Mouse (Mus musculus): ENCODE results near the gene Lrrfip1.
A peak's percentile ranks its signal among the peaks of the same experiment; 100 is the strongest.

Gene Lrrfip1

DNA sequence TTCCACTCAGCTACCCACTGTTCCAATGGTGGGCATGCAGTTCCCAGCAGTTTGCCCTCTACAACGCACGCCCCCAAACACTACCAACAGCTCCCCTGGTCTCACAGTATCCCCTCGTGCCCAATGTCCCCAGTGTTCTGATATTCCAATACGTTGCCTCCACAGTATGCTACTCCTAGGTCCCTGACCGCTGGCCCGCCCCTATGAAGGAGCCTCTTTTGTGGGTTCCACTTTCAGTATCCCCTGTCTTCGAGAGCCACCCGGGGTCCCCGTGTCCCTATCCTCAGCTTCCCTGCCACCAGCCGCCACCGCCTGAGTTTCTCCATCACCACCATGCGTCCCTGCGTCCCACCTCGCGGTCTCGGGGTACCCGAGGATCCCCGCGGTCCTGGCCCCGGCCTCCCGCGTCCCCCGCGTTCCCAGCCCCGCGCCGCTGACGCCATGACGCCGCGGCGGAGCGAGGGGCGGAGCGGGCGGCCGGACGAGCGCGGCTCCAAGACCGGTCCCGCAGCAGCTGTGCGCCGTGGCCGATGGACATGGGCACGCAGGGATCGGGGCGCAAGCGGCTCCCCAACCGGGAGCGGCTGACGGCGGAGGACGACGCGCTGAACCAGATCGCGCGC lies at the start of gene Lrrfip1:
Gene Lrrfip1, plus strand, starts transcription at position 470 of the 623 bp plus-strand sequence.
- no peak for DNase-seq (ENCODE audit: low read depth)

DNA sequence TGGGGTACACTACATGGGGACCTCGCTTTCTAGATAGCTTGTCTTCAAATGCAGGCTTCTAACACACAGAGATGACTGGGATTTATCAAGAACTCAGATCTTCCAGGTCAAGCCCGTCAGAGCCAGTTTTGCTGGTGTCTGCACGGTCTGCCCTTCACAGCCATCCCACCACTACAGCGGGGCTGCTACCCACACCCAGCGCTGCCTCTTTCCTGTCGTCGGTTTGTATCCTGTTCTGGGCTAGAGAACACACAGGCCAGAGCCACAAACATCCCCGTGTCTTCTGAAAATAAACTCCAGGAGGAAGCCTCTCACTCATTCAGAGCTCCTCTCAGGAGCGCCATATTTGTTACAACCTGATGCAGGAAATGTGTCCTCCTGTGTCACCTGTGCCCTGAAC lies 49.2 kb upstream of the Lrrfip1 start:
- DNase-seq (ENCODE audit: low read depth), result no peak

DNA sequence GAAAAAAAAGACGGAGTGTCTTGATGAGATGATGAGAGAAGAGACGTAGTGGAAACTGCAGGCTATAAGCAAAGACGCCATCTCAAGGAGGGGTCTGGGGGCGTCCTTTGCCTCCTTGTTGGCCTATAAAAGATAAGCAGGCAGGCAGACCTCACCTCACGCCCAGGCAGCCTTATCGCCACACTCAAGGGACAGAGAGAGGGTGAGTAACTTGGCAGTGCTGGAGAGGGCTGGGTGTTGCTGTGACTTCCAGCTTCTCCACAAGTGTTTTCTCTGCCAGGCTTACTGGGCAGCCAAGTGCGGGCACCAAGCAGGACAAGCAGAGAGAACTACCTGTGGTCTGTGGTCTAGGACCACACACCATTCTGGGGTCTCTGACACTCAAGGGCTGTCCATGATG lies 46.9 kb upstream of the Lrrfip1 start:
- DNase-seq (ENCODE audit: low read depth), result no peak

DNA sequence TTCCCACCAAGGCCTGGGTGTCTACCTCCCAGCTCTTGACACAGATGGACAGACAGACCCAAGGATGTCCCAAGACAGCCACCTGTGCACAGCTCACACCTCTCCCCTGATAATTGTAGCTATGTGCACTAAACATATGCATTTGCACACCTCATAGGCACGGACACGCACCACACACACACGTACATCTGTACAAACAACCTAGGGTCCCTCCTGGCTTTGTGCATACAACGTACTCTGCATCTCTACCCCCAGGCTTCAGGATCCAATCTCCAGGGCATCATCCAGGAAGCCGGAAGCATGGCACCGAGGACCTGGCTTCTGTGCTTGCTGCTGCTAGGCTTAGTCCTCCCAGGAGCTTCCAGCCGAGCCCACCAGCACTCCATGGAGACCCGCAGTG lies 45.7 kb upstream of the Lrrfip1 start, which contains the start of gene Prlh:
Gene Prlh, plus strand, starts transcription at position 301 of the 400 bp plus-strand sequence.
- DNase-seq (ENCODE audit: low read depth), result no peak

DNA sequence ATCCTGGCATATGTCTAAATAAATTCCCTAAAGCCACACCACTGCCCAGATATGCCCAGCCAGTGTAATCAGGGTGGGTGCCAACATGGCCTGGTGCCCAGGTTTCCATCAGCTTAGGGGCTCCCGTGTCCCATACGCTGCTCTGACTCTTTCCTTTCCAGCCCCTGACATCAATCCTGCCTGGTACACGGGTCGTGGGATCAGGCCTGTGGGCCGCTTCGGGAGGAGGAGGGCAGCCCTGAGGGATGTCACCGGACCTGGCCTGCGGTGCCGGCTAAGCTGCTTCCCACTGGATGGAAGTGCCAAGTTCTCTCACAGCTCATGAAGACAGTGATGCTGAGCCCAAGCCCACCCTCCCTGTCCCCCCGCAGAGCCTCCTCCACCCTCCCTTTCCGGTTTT lies 44.8 kb upstream of the Lrrfip1 start:
- no peak for DNase-seq (ENCODE audit: low read depth)

DNA sequence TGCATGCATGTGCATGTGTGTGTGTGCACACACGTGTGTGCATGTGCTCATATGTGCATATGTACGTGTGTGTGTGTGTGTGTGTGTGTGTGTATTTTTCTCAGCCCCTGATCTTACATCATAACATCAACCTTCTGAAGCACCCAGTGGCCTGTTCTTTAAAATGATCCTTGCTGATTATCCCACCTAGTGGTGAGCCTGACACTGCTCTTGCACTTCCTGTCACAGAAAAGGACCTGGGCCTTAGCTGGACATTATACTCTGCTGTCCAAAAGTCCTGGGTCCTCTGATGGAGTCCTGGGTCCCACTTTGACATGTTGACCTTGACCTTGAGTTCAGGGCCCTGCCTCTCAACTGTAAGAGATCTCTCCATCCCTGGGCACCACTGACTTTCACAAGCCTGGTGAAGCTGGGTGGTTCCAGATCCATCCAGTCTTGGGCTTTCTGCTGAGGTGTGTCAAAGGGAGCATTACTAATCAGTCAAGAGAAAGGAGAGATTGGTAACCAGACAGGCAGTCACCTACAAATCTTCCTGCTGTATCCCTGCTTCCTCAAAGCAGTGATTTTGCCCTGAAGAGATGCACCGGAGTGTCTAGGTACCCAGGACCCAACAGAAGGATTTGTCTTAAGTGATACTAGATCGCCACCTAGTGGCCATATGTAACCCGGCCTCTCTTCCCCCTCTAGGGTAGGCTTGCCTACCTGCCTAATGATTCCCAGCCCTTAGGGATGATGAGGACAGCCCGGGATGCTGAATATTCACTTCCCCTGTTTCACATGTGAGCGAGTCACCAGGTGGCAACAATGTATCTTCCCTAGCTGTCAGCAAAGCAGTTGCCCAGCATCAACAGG lies 42.1 kb upstream of the Lrrfip1 start:
- peak; percentile 27 for DNase-seq (ENCODE audit: low read depth)

DNA sequence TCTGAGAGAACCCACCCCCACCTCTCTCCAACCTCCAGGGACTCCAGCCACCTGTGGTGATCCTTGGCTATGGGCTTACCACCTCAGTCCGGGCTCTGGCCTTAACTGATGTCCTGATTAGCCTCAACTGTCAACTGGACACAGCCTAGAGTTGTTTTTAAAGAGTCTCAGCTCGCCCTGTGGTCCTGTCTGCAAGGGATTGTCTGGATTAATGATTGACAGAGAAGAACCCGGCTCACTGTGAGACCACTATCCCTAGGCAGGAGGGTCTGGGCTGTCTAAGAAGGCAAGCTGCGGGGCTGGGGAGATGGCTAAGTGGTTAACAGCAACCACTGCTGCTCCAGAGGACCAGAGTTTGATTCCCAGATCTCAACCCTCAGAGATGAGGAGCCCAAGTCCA lies 36.0 kb upstream of the Lrrfip1 start:
- no peak for DNase-seq (ENCODE audit: low read depth)

DNA sequence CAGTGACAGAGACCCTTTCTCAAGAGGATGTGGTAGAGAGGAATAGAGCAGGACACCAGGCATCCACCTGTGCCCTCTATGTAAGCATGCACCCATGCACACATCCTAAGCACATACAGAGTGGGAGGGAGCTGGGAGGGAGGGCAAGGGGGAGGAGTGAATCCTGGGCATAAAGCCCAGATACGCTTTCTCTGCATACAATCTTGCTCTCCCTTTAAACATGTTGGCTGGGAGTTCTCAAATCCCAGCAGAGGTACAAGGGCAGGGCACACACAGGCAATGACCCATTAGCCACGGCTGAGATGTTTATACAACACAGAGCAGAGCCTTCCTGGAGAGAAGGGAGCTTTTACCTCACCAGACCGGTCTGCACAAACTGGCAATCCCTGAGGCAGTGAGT lies 35.5 kb upstream of the Lrrfip1 start:
- DNase-seq (ENCODE audit: low read depth), result no peak

DNA sequence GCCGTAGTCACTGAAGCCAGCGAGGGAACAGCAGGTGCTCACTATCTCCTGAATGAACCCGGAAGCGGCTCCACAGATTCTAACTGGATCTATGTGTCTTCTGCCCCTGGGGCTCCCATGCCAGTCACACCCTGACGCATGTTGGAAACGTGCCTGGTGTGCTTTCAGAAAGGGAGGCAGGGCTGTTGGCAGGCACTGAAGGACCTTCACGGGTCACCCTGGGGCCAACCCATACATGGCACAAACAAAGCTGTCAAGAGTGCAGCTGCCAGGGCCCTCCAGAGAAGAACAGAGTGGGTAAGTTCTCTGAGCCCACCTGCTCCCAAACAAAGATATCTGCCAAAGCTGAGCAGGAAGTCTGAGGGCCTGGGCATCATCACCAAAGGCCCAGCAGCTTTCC lies 31.0 kb upstream of the Lrrfip1 start:
- DNase-seq (ENCODE audit: low read depth), result no peak

DNA sequence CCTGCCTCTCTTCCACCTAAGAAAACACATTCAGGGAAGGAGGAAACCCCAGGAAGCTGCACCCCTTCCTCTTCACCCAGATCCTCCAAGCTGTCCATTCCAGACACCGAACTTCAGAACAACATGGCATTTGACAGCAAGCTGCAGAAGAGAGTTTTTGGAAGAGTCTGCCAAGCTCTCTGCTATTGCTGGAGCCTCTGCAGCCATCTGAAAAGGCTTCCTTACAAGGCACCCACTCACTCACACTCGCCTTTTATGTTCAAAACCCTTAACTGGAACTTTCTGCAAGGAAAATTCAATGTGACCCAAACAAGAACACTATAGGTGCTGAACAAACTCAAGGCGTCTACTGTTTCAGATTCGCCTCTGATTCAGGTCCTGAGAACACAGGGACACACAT lies 29.9 kb upstream of the Lrrfip1 start:
- no peak for DNase-seq (ENCODE audit: low read depth)

DNA sequence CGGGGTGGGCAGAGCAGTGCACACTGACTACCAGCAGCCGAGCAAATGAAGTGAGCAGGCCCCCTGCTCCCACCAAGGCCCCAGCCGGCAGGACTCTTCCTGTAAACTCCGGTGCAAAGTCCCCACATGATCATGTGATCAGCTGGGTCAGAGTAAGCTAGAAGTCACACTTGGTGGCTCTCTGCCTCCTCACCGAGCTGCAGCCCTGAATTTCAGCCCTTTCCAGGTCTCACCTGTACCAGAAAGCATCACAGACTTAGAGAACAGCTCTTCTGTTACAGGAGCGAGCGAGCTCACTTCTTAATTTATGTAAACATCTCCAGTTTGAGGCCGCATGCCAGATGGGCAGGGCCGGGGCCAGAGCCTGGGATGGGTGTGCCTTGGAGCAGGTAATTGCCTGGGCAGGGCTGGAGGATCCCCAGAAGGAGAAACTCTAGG lies 29.2 kb upstream of the Lrrfip1 start, which contains the start of gene Rab17:
Gene Rab17, minus strand, starts transcription at position 315 of the 438 bp plus-strand sequence.
- no peak for DNase-seq (ENCODE audit: low read depth)

DNA sequence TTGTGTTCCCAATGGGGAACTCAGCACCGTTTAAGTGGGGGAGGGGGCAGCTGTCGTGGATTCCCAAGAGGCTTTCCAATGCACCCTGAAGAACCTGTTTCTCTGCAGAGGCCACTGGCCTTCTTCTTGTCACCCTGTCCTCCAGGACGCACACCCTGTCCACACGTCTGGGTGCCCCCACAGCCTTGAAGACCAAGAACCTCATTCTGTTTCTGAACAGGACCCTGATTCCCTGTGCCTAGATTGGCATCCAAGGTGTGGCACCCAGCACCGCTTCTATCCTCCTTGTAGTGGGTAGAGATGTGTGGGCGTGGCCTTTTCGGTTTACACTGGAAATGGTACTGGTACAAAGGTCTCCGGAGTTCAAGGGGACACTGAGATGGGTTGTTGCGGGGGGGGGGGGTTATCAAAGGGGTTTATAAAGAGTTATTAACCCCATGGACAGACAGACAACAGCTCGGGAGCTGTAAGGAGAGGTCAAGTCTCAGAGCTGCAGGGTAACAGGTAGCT lies 28.6 kb upstream of the Lrrfip1 start:
- no peak for DNase-seq (ENCODE audit: low read depth)

DNA sequence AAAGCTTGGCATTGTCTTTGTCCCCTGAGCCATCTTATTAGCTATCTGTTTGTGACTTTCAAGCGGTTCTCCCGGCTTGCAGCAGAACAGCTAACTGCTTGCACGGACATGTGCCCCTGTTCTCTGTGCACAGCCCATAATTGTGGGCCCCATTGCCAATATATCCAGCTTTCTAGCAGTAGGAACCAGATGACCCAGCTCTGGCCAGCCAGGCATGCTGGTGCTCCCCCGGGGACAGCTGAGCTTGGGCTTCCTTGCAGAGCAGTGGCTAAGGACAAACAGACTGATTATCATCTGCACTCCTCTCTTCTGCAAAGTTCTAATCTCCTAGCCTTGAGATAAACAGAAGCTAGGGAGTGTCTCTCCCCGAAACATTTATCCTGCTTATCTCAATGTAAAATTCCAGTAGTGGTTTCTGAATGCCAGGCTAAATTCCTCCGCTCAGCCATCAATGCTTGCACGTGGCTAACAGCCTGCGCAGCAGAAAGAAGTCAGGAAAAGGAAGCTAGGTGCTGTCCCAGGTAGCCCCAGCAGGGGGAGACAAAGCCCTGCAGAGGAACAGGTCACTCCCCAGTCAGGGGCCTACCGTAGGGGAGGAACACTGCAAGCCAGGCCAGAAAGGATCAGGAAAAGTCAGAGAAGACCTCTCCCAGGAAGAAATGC lies 25.5 kb upstream of the Lrrfip1 start:
- peak; percentile 40 for DNase-seq (ENCODE audit: low read depth)

DNA sequence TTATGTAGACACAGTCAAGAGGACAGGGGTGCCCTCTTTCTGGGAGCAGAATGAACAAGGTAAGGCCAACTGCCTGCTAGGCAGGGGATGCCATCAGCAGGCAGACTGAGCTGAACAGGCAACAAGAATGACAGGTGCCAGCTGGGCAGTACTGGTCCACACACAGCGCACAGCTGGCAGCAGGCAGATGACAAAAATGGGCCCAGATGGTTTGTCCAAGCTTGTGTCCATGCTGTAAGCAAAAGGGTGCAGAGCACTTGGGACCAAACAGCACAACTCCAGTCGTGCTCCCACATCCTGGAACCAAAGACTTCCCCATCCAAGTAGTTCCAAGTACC lies 25.0 kb upstream of the Lrrfip1 start:
- no peak for DNase-seq (ENCODE audit: low read depth)

DNA sequence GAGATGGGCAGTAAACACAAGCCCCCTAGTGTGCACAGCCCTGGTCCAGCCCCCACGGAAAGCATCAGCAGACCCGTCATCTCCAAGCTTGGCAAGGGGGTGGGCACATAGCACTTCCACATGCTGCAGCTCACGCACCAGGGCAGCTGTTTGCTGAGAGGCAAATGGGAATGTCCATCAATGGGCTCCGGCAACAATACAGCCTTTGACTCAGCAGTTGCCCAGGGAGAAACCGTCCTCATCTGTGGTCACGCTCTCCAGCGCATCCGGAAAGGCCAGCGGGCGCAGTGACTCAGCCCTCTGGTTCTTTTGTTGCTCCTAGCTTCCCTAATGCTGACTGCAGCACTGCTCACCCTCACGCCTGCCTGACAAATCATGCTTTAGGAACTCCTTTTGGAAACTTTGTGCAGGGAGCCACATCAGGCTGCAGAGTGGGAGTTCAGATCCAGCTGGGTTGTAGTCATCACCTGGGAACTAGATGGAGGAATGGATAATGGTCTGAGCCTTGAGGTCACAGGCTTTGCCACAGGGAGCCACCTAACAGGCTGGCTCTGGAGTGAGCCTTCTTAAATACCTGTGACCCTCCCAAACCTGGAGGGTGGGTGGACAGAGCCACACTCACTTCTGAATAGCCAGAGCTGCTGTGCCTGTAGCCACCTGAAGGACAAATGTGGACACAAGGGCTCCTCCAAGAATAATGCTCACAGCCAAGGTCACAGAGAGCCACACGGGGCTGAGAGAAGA lies 23.5 kb upstream of the Lrrfip1 start:
- no peak for DNase-seq (ENCODE audit: low read depth)

DNA sequence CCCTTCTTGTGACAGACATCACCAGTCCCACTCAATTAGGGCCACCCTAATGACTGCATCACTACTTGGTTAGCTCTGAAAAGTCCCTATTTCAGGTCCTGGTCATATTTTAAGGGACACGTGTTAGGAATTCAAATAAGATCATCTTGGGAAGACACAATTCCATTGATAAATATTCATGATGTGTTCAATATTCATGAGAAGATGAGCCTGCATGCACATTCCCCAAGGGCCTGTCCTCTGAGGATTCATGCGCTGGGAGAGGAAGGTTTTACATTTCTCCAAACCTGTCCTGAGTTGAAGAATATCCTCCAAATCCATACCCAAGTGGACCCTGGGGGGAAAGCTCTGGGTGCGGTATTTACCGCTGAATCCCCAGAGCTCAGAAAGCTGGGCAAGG lies 22.6 kb upstream of the Lrrfip1 start:
- no peak for DNase-seq (ENCODE audit: low read depth)

DNA sequence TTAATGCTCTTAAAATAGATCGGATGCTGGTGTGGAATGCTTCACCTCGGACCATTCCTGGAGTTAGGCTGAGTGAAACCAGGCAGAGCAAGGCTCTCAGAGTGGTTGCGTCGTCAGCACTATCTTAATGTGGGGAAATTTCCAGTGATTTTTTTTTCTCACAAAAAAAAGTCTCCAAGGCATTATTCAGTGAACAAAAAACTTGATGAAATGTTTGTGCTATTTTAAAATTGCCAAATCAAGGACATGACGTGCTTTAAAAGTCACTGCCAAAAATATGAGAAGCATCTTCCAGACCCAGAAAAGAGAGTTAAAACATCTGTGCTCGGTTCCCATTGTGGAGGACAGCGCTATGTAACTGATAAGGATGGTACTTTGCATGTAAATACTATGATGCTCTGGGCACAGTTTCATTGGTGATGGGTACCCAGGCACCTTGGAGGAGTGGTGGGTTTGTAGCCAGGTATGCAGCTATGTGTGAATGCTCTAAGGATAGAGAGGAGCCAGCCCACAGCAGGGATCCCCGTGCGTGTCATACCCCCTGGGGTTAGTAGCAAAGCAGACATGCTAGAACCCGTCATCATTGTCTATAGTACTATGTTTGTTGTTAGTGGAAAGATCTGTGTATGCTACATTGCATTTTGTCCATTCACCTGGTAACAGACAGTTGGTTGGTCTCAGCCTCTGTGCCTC lies 17.8 kb upstream of the Lrrfip1 start:
- DNase-seq (ENCODE audit: low read depth), result no peak

DNA sequence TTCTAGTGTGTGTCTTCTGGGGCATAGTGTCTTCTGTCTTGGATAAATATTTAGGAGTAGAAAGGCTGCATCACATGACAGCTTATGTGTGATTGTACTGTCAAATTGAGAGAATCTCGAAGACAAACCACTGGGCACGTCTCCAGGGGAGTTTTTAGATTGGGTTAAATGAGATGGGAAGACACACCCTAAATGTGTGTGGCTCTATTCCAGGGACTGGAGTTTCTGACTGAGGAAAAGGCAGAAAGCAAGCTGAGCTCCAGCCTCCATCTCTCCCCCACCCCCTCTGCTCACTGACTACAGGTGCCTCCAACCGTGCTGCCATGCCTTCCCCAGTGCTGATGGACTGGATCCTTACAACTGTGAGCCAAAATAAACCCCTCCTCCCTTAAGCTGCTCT lies 17.2 kb upstream of the Lrrfip1 start:
- no peak for DNase-seq (ENCODE audit: low read depth)

DNA sequence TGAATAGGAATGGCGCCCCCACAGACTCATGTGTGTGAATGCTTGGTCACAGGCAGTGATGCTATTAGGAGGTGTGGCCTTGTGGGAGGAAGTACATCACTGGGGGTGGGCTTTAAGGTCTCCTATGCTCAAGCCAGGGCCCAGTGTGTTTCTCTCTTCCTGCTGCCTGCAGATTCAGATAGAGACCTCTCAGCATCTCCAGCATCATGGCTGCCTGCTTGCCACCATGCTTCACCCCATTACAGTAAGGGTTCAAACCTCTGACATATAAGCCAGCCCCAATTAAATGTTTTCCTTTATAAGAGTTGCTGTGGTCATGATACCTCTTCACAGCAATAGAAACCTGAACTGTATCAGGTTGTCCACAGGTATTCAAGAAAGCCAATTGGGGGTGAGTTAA lies 2.6 kb upstream of the Lrrfip1 start:
- DNase-seq (ENCODE audit: low read depth), result no peak

DNA sequence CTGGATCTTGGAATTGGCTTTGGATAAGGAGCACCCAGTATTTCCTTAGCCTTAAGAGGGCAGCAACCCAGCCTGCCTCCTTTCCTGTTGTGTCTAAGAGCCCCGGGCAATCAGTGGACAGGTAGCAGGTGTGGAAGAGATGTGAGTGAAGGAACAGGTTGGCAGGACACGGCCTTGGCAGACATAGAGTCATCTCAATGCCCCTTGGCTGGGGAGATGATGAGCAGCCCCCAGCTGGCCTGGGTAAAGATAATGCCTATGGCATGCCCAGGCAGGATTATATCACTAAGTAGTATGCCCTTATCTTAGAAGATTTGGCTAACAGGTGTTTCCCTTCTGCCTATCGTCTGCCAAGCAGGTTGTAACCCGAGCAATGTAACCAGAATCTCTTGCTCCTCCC lies 1.4 kb upstream of the Lrrfip1 start:
- no peak for DNase-seq (ENCODE audit: low read depth)

DNA sequence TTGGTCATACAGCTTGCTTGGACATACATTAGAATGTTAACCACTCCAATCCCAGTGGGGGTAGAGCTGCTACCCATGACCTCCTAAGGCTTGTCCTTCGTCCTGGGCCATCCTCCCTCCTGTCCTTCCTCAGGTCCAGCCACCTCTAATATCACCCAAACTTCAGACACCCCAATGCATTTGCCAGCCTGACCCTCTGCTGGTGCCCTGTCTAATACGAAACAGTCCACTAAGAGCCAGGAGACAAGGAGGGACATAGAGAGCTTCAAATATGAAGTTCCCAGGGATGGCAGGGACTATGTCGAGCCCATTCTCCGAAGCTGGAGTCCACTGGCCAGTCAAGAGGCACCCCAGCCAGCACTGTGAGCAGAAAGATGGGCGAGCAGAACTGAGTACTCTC lies 896 bp upstream of the Lrrfip1 start:
- DNase-seq (ENCODE audit: low read depth), result no peak

Measured in c-Kit-positive CD71-positive TER-119-negative erythroid progenitor cells, embryonic 14.5 days (primary cell).